Mouse (Mus musculus) ES-E14 (cell line): ENCODE results near the gene Fibp. TPM values are rescaled to one million over a fixed set of nuclear protein-coding genes. Genes with fewer than 3 reads are reported as not detected.

ENCODE experiments used
- DNase-seq: peaks from one replicate; pipeline ENCODE4 v3.0.0-alpha.2; 2013; ENCODE audit warnings: low read depth, low spot score
- H3K27ac ChIP-seq: 2 replicates; pipeline ENCODE4 v1.5.1; 2012; ENCODE audit warnings: low read depth, mild to moderate bottlenecking, low read length, moderate library complexity, mixed read lengths; ENCODE audit not compliant: poor library complexity, insufficient read depth, severe bottlenecking
- H3K36me3 ChIP-seq: 2 replicates; pipeline ENCODE4 v1.6.1; 2012; ENCODE audit warnings: mild to moderate bottlenecking, low read length, moderate library complexity, mixed read lengths; ENCODE audit not compliant: control insufficient read depth, poor library complexity, insufficient read depth, severe bottlenecking
- H3K4me1 ChIP-seq, 2 experiments: fragments of 150-350 bp in 1 of 2; sonication (generic) in 1 of 2; 2 replicates each; pipeline ENCODE4 v1.6.1; 2012; ENCODE audit warnings: low read length in 2 of 2, mild to moderate bottlenecking in 1 of 2, mixed read lengths in 1 of 2; ENCODE audit not compliant: control insufficient read depth in 2 of 2, insufficient read depth in 2 of 2, poor library complexity in 1 of 2
- H3K4me3 ChIP-seq, 2 experiments: fragments of 150-350 bp in 1 of 2; sonication (generic) in 1 of 2; 2 replicates each; pipeline ENCODE4 v1.5.1; 2012; ENCODE audit warnings: low read length in 2 of 2, low read depth in 1 of 2, mild to moderate bottlenecking in 1 of 2, mixed read lengths in 1 of 2; ENCODE audit not compliant: insufficient read depth in 1 of 2, poor library complexity in 1 of 2, severe bottlenecking in 1 of 2
- H3K9ac ChIP-seq: 2 replicates; pipeline ENCODE4 v1.6.1; 2012; ENCODE audit warnings: low read depth, mild to moderate bottlenecking, low read length, mixed read lengths; ENCODE audit not compliant: poor library complexity, insufficient read depth, severe bottlenecking
- H3K9me3 ChIP-seq: fragments of 150-350 bp; sonication (generic); 2 replicates; pipeline ENCODE4 v1.6.1; 2012; ENCODE audit warnings: low read depth, mild to moderate bottlenecking, low read length; ENCODE audit not compliant: control insufficient read depth, insufficient read depth
- CHD2 ChIP-seq: IDR thresholded peaks from 2 replicates; pipeline ENCODE4 v1.6.1; 2014; ENCODE audit warnings: mild to moderate bottlenecking, low read depth, low read length, inconsistent platforms
- HCFC1 ChIP-seq: IDR thresholded peaks from 2 replicates; pipeline ENCODE4 v1.6.1; 2012; ENCODE audit warnings: low read length, inconsistent platforms, borderline replicate concordance; ENCODE audit not compliant: insufficient read depth
- MAFK ChIP-seq: IDR thresholded peaks from 2 replicates; pipeline ENCODE4 v1.6.1; 2014; ENCODE audit warnings: mild to moderate bottlenecking, low read depth, low read length, inconsistent platforms; ENCODE audit not compliant: insufficient read depth
- ZC3H11A ChIP-seq: IDR thresholded peaks from 2 replicates; pipeline ENCODE4 v1.6.1; 2012; ENCODE audit warnings: low read depth, mild to moderate bottlenecking, inconsistent platforms, low read length, borderline replicate concordance
- ZNF384 ChIP-seq: IDR thresholded peaks from 2 replicates; pipeline ENCODE4 v1.6.1; 2012; ENCODE audit warnings: low read depth, low read length, inconsistent platforms
- in situ Hi-C, 2 experiments: fragments of 600-800 bp; cut with MboI; formaldehyde crosslinking; loops; one replicate each; pipeline ENCODE4 v1.15.1; 2025; ENCODE audit warnings: low sequenced_read_pairs in 2 of 2, inconsistent platforms in 1 of 2; ENCODE audit not compliant: unreplicated experiment in 2 of 2
- total RNA-seq: library from RNA; depleted of rRNA; stranded (reverse); fragments of 300-350 nt; gene quantifications from 2 replicates; pipeline ENCODE4 v1.2.3, GENCODE M21; 2012

Fibp gene
- total RNA-seq, 1 experiment: 52.4 TPM

GRCm38 (mm10) chr19:5477668-5478300 lies 17.4 kb downstream of the Fibp start:
- Histone ChIP-seq H3K36me3 (peaks cover 3% of the 10 kb centered on the region), H3K4me1 (0 out of 4 replicates have a peak, but pooled peaks cover 0 to 2% of the 10 kb centered on the region in 2 experiments), H3K9me3 (no peaks in the 10 kb centered on the region), H3K27ac (no peak overlapping the region), H3K9ac (no peak overlapping the region), H3K4me3 (no peak overlapping the region)
- DNase-seq: no peak
- in situ Hi-C loops: no loop called here
- no peak for TF ChIP-seq MAFK
- TF ChIP-seq CHD2: no peak
- no peak for TF ChIP-seq ZC3H11A
- no peak for TF ChIP-seq HCFC1
- no peak for TF ChIP-seq ZNF384

- DNase-seq: no peak
- TF ChIP-seq HCFC1 (no peak), ZC3H11A (no peak), MAFK (no peak), ZNF384 (no peak), CHD2 (no peak)
- in situ Hi-C loops: no loop called here
- Histone ChIP-seq H3K9ac (no peak overlapping the region), H3K9me3 (no peaks in the 10 kb centered on the region), H3K4me1 (0 out of 4 replicates have a peak, but pooled peaks cover 0 to under 1% of the 10 kb centered on the region in 2 experiments), H3K36me3 (peaks cover 19% of the 10 kb centered on the region), H3K27ac (no peak overlapping the region), H3K4me3 (no peak overlapping the region)
Measured at GRCm38 (mm10) chr19:5480016-5480415, 19.6 kb downstream of the Fibp start.

- H3K36me3 ChIP-seq: peaks cover 32% of the 10 kb centered on the region
Measured at GRCm38 (mm10) chr19:5481398-5481797, 21.0 kb downstream of the Fibp start.

GRCm38 (mm10) chr19:5483386-5484359 lies 23.3 kb downstream of the Fibp start:
- Histone ChIP-seq H3K4me3 (no peak overlapping the region), H3K9me3 (no peaks in the 10 kb centered on the region), H3K27ac (no peak overlapping the region), H3K36me3 (peaks cover 32% of the 10 kb centered on the region), H3K4me1 (peaks cover 2 to 4% of the 10 kb centered on the region in 2 experiments; a peak in 1 of 4 replicates), H3K9ac (no peak overlapping the region)
- in situ Hi-C loops: no loop called here
- TF ChIP-seq ZNF384 (no peak), CHD2 (no peak), ZC3H11A (no peak)
- no peak for DNase-seq

More at GRCm38 (mm10) chr19:5481398-5481797, 21.0 kb downstream of the Fibp start:
- Histone ChIP-seq H3K27ac (no peak overlapping the region), H3K4me3 (no peak overlapping the region), H3K9ac (no peak overlapping the region), H3K9me3 (no peaks in the 10 kb centered on the region), H3K4me1 (0 out of 4 replicates have a peak, but pooled peaks cover 0 to 2% of the 10 kb centered on the region in 2 experiments)
- TF ChIP-seq HCFC1: no peak
- TF ChIP-seq ZNF384: no peak
- TF ChIP-seq CHD2: no peak
- TF ChIP-seq ZC3H11A: no peak
- in situ Hi-C loops: no loop called here
- DNase-seq: no peak
